Mouse (Mus musculus): Measurements from ENCODE around the gene Gtf3c5. TPM values are rescaled to one million over a fixed set of nuclear protein-coding genes. Genes with fewer than 3 reads are reported as not detected.
A peak's percentile ranks its signal among the peaks of the same experiment; 100 is the strongest.

Gtf3c5 gene
- 1 to 10 TPM; 7.1 to 7.4 TPM for total RNA-seq (2021)
- long read RNA-seq, experiment 1, partial matches to known transcripts = 0 of 10 reads
- long read RNA-seq, experiment 1, other reads (novel, unspliced or antisense) = 6 of 10 reads
- long read RNA-seq, experiment 2, partial matches to known transcripts = 1 of 11 reads
- long read RNA-seq, experiment 2, other reads (novel, unspliced or antisense) = 7 of 11 reads

DNA sequence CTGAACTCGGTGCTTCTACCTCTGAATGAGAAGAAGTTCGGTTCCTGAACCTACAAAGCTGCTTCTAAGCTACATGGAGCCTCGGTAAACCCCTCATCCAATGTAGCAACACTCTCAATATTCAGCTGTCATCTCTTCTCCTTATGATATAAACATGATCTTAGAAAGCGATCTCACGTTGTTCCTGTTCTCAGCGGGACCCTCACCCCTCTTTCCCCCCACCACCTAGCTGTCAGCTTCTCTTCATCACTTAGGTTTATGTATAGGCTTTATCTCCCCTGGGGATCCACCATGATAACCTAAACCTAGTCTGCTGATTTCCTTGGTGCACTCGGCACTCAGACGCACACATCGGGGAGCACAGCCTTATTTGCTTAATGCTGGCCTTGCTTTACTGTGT, at the start of gene Gtf3c5:
Gene Gtf3c5, minus strand, starts transcription at position 101 of the 400 bp plus-strand sequence.
- DNase-seq = no peak
- intact Hi-C loops (cut with DNase I; ENCODE audit: low total_unique reads) = loop anchor here (10.0 kb wide), 1 partner anchor 69 kb away; the partner anchor contains the start of gene Ralgds

DNA sequence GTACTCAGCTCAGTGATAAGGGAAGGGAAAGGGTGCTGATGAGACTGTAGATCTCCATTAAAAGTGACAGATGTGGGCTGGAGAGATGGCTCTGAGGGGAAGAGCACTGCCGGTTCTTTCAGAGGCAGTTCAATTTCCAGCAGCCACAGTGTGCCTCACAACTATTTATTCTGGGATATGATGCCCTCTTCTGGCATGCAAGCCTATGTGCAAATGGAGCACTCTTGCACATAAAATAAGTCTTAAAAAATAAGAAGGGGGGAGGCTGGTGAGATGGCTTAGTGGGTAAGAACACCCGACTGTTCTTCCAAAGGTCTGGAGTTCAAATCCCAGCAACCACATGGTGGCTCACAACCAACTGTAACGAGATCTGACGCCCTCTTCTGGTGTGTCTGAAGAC, 49.6 kb upstream of the Gtf3c5 start:
- intact Hi-C loops (cut with DNase I; ENCODE audit: low total_unique reads) = no loop called here
- DNase-seq = no peak

DNA sequence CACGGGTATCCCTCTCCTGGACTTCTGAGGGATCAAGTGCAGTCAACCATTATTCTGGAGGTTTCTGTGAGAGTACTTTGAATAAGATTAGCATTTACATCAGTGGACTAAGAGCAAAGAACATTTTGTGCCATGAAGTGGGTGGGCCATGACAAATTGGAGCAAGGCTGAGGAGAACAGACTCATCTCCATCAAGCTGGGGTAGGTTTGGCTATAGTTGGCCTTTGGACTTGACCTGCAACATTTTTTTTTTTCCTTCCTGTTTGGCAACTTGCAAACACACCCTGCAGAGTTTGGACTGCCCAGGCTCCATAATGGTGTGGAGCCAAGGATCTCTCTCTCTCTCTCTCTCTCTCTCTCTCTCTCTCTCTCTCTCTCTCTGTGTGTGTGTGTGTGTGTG, 49.1 kb upstream of the Gtf3c5 start:
- intact Hi-C loops (cut with DNase I; ENCODE audit: low total_unique reads) = no loop called here
- DNase-seq = no peak

DNA sequence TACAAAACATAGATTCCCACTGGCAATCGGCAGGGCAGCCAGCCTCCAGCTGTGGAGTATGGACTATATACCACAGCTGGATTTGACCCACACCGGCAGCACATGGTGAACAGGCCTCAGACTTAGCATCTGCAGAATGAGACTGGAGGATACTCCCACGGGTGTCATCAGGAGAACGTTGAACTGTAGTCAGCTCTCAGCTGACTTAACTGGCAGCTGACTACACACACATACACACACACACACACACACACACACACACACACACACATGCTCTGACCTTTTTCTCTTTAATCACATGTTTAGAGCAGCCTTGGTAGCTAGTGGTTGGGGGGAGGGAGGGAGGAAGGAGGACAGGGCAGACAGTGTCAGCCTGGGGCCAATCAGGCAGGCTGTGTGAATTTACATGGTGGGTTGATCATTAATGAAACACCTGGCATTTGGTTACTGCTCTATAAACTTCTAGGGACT, 46.4 kb upstream of the Gtf3c5 start:
- DNase-seq = no peak

DNA sequence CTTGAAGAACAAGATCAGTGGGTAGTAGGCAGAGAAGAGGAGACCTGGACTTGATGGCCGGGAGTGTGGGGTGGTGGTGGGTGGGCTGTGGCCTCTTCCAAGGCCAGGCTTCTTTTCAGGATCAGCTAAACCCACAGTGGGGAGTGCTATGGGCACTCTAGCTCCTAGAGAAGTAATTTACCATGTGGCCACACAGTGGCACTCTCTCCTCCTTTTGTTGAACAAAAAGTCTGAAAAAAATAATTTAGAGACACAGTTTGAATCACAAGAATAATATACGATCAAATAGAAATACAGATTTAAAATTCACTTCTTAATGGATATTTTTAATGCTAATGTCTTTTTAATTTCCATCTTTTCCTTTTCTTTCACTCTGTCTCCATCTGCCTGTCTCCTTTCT, 44.5 kb upstream of the Gtf3c5 start:
- intact Hi-C loops (cut with DNase I; ENCODE audit: low total_unique reads) = no loop called here
- DNase-seq = no peak

More for the DNA sequence above, 46.4 kb upstream of the Gtf3c5 start:
- intact Hi-C loops (cut with DNase I; ENCODE audit: low total_unique reads) = no loop called here

DNA sequence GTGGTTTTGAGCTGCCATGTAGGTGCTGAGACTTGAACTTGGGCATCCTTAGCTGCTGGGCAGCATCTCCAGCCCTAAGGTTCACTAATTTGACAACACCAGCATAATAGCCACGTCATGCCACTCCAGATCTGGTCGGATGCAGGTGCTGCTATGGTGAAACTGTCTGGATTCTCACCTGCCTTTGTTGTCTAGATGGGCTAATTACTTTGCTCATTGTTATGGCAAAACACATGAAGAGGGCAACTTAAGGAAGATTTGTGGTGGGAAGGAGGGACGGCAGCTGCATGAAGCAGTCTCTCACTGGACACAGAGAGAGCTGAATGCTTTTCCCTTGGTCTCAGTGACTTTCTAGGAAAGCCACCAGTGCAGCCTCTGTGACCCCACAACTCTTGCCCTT, 42.5 kb upstream of the Gtf3c5 start:
- DNase-seq = no peak
- intact Hi-C loops (cut with DNase I; ENCODE audit: low total_unique reads) = no loop called here

DNA sequence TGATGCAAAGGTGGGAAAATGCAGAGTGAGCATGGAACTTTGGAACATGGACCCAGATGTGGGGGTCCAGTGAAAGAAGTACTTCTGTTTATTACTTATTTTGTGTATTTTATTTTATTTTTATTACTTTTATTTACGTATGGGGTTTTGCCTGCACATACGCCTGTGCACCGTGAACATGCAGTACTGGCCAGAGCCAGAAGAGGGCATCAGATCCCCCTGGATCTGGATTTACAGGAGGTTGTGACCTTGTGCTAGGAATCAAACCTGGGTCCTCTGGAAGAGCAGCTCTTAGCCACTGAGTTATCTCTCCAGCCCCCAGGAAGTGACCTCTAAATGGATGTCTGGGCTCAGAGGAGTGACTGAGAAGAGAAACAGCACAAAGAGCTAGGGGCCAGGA, 41.3 kb upstream of the Gtf3c5 start:
- no peak for DNase-seq
- intact Hi-C loops (cut with DNase I; ENCODE audit: low total_unique reads) = no loop called here

DNA sequence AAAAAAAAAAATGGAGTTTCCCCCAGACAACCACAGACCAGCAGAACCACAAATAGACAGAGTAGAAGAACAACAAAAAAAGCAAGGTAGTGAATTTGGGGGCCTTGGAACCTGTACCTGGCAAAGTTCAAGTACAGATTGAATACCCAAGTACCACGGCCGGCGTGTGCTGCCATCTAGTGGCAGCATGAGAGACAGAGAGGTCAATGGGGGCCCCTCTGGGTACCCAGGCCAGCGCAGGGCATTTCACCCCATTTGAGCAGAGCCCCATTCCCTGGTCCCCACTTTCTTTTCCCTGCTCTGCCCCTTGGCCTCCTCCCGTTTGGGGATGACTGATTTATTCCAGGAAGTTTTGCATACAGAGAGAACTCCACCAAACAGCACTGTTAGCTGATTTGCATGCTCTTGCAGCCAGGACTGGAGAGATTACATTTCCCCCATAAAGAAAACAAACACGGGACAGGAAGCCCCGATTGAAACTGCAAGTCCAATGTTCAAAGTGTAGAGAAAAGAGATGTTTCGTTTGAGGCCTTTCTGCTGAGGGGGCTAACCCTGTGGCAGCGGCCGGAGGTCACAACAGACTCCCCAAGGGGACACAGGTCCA, 39.1 kb upstream of the Gtf3c5 start:
- DNase-seq = peak; percentile 32
- intact Hi-C loops (cut with DNase I; ENCODE audit: low total_unique reads) = loop anchor here (1.0 kb wide), 1 partner anchor 28 kb away; no protein-coding TSS in a partner anchor

DNA sequence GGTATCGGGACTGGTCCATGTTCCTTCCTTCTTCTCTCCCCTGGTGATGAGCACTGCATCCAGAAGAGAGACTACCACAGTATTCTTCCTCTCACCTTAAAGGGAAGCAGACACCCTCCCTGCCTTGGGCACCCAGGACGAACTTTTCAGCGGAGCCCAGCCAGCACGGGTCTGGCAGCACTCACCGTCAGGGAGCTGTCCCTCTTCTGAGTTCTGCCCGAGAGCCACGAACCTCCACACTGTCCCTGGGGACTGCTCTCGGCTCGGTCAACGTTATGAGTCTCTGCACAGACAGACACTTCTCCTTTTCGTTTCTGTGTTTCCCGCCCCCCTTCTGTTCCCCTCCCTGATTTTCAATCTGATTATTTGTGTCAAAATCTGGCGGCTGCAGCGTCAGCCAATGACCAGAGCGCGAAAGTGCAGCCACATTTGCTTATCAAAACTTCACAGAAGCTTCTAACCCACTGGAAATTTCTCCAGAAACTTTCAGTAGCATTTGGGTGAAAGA, 38.2 kb upstream of the Gtf3c5 start, which contains the start of gene Gfi1b:
Gene Gfi1b, minus strand, starts transcription at position 319 of the 508 bp plus-strand sequence.
- intact Hi-C loops (cut with DNase I; ENCODE audit: low total_unique reads) = loop anchor here (1.0 kb wide), 1 partner anchor 27 kb away; no protein-coding TSS in a partner anchor
- DNase-seq = no peak

DNA sequence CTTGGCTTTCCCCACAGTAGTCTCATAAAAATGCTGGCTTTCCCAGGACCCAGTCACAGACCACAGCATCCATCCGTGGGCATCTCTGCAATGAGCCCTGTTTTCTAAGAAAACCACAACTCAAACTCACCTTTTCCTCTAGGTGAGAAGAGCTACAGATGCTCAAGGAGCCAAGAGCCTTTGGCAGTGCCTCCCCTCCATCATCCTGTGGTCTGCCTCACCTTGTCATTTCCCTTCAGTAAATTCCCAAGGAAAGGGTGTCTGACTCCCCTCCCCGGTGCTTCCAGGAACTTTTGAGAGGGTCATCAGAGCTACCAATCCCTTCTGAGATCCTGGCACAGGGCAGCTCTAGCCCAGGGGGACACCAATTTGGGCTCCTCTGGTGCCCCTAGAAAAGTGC, 37.6 kb upstream of the Gtf3c5 start:
- intact Hi-C loops (cut with DNase I; ENCODE audit: low total_unique reads) = no loop called here
- no peak for DNase-seq

DNA sequence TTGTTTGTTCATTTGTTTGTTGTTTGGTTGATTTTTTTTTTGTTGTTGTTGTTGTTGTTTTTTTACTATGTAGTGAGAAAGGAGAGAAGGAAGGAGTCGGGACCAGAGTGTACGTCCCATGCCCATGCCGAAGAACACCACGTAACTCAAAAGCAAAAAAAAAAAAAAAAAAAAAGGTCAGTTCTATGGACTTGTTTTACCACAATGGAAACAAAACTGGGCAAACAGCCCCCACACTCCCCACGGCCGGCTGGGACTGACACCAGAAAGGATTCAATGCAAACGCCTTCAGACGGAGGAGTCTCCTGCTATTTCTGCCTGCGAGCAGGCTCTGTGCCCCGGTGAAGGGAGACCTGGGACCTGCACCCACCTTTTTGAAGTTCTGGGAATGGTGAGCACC, 37.0 kb upstream of the Gtf3c5 start:
- no peak for DNase-seq
- intact Hi-C loops (cut with DNase I; ENCODE audit: low total_unique reads) = no loop called here

DNA sequence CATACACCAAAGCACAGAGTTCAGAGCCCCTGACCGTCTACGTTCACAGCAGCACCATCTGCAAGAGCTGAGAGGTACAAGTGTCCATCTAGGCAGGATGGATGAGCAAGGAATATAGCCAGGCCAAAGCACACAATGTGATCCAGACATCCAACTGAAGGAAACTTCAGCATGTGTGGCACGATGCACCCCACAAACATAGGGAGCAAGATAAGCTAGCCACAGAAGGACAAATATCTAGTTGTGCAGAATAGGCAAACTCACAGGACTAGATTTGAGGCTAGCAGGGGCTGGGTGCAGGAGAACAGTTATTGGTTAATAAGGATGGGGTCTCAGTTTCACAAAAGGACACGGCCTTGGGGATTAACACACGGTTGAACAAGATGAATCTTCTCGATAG, 35.8 kb upstream of the Gtf3c5 start:
- intact Hi-C loops (cut with DNase I; ENCODE audit: low total_unique reads) = no loop called here
- no peak for DNase-seq

DNA sequence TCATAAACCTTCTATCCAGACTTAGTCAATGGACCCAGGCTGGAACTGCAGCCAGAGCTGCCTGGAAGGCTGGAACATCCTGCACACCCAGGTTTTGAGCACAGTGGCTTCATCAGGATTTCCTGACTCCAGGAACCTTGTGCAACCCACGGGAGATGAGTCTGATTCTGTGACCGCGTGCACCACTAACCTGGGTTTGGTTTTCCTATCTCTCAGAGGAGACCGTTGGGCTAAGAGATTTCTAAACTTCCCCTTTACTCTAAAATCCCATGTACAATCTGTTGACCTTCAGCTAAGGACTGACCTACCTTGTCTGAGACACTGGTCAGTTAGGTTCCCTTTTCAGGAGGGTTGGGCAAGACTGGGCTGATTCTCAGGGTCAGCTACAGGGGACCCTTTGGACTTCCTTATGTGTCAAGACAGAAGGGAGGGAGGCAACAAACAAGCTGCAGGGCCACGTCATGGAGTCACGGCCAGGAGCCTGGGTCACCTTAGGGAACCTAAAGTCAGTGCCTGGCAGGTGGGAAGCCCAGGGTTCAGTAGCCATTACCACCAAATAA, 35.3 kb upstream of the Gtf3c5 start:
- intact Hi-C loops (cut with DNase I; ENCODE audit: low total_unique reads) = no loop called here
- DNase-seq = no peak

DNA sequence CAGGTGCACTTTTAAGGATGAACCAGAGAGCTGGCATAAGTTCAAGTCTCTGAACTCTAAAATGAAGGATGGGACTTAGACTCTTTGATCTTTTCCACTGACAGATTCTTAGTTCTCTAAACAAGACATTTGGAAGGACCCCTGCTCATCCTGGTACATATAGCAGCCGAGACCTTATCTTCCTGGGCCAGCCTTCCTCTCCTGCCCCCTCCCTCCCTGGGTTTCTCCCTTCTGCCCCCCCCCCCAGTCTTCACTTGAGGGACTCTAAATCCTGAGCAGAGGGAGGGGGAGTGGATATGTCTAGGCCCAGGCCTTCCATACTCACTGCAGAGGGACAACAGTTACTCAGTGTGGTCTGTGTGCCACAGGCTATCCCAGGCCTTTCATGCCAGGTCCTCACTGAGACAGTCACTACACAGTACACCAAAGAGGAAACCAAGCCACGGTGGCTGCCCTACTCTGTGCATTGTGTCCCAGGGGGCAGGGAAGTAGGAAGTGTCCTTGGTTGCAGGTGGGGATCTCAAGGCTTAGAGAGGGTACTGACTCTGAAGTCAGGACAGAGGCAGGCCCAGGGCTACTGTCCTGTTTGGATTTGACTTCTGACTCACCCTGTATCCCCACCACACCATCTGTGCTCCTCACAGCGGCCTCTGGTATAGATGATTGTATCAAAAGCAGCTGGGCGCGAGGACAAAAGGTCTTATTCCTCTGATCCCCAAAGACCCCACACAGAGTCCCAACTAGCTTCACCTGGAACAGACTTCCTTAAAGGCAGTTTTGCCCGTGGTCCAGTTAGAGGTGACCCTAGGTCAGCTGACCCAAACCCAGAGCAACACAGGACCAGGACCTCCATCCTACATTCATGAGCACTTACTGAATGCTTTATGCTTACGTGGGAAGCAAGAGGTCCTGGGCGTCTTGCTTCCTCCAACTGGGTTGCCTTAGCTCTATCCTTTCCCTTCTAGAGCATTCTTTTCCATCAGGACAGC, 34.2 kb upstream of the Gtf3c5 start:
- no peak for DNase-seq

DNA sequence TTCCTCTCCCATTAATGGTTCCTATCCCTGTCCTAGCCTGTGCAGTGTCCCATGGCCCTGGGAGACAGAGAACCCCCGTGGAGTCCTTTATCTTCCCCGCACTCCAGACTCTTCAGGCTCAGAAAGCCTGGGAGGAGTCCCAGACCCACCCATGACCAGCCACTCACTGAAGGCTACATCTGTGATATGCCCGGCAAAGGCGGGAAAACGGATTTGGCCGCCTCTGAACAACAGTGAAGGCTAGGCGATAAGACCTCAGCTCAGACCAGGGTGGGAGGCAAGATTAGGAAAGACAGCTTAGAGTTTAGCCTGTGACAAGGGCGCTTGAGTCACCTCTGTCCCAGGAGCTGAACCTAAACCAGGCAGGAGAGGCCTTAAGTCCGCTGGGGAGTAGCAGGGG, 33.3 kb upstream of the Gtf3c5 start:
- intact Hi-C loops (cut with DNase I; ENCODE audit: low total_unique reads) = no loop called here

More for the DNA sequence above, 34.2 kb upstream of the Gtf3c5 start:
- intact Hi-C loops (cut with DNase I; ENCODE audit: low total_unique reads) = no loop called here

DNA sequence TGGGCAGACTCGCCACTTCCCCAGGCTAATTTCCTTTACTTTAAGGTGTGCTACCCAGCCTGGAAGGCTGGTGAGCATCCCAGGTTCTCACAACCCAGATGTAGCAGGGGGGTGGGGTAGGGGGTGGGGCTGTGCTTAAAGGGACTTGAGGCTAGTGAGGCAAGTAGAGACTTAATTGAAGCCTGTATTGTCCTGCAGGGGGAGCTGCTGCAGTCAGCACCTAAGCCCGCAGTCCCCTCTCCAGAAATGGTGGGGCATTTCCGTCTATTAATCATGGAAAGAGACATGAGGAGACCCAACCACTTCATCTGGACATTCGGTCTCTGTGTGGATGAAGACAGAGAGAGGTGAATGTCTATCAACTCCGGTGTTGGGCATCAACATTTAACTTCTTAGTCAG, 32.8 kb upstream of the Gtf3c5 start:
- intact Hi-C loops (cut with DNase I; ENCODE audit: low total_unique reads) = no loop called here
- no peak for DNase-seq

More for the DNA sequence above, 33.3 kb upstream of the Gtf3c5 start:
- no peak for DNase-seq

DNA sequence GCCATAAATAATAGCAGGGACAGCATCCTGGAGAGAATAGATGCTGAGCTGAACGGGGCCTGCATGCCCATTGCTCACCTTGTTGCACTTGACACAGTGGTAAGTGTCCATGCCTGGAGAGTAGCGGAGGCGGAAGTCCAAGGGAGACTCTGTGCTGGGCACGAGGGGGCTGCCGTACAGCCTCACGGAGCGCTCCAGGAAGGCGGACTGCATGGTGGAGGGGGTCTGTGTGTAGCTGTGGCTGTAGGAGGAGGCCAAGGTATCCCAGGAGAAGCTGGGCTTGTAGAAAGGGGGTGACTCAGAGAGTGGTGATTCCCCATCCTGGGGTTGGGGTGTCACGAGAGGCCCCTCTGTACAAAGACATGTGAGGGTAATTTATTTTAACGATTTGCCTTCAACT, 30.0 kb upstream of the Gtf3c5 start:
- intact Hi-C loops (cut with DNase I; ENCODE audit: low total_unique reads) = no loop called here

DNA sequence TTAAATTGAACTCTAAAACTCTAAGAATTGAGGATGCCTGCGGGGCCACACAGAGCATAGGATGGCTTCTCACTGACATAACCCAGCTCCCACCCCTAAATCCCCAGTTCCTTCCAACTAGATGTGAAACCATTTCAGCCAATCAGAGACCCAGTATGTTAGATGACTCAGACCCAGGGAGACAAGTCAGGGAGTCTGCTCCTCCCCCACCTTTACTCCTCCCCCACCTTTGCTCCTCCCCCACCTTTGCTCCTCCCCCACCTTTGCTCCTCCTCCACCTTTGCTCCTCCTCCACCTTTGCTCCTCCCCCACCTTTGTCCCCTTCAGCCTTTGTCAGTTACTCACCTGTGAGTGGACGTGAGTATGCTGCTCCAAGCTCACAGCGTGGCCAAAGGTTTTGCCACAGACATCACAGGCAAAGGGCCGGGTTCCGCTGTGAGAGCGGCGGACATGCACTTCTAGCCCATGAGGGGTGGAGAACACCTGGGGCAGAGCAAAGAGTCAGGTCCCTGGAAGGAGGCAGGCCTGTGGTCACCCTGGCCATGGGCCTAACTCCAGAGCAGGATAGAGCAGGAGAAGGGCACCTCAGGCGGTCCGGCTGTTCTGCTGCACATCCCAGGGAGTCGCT, 29.0 kb upstream of the Gtf3c5 start:
- intact Hi-C loops (cut with DNase I; ENCODE audit: low total_unique reads) = no loop called here
- DNase-seq = no peak

More for the DNA sequence above, 30.0 kb upstream of the Gtf3c5 start:
- DNase-seq = no peak

DNA sequence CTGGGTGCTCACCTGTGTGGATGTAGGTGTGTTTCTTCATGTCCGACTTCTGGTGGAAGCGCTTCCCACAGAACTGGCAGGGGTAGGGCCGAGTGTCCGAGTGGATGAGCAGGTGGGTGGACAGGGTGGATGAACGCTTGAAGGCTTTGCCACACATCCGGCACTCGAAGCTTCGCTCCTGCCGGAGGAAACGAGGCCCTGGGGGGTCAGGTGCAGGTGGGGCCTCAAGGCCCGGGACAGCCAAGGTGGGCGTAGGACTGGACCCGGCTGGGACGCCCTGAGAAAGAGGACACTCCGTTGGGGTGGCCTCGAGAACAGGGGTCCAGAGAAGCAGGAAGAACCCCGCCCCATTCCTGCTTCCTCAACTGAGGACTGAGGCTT, 27.8 kb upstream of the Gtf3c5 start:
- DNase-seq = no peak
- intact Hi-C loops (cut with DNase I; ENCODE audit: low total_unique reads) = no loop called here
